Mouse (Mus musculus): Measurements from ENCODE around the gene Defb20.

- TF ChIP-seq CTCF (IDR thresholded peaks at IDR 0.05; ENCODE audit: borderline replicate concordance, insufficient read depth, low read depth, low read length) (no peak), POLR2A (IDR thresholded peaks at IDR 0.05; ENCODE audit: borderline replicate concordance, insufficient read depth, low read length) (no peak)
These were observed 33.6 kb upstream of the Defb20 start for GRCm38 (mm10) chr2:152443281-152443680.

All from cerebellum, adult 2 months (tissue).